Mouse (Mus musculus) left cerebral cortex, adult 9 months (tissue): ENCODE measurements around the gene Ltbp3.
"Not testable (repeated sequence)": the region's sequence is repeated elsewhere in the genome, so short reads cannot be mapped to it uniquely, and the experiment has no call there.

Experiments used
- DNase-seq, 2 experiments: peaks; one replicate each; pipeline ENCODE4 v3.0.0; 2022; ENCODE audit warnings: low spot score in 2 of 2

Gene Ltbp3

DNA sequence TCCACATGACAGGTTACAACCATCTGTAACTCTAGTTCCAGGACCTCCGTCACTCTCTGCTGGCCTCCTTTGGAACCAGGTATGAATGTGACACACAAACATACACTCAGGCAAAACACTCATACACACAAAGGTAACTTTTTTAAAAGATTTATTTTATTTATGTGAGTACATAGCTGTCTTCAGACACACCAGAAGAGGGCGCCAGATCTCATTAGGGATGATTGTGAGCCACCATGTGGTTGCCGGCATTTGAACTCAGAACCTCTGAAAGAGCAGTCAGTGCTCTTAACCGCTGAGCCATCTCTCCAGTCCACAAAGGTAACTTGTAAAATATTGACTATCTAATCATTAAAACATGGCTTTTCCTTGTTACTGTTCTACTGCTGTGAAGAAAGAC is 50.6 kb downstream of the Ltbp3 start:
- no peak for DNase-seq

DNA sequence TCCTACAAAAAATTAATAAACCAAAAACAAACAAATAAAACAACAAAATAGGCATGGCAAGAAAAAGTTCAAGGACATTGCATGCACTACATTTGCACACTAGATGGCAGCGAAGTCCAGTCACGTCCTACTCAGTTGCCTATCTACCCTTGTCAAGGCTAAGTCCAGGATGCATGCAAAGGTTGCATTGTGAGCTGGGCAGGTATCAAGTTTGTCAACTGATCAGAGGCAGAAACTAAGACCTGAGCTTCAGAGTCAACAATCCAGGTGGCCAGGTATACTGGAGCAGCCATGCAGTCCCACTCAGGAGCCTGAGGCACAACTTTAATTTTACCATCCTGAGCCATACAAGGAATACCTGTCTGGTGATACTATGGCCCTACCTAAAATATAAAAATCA is 52.4 kb downstream of the Ltbp3 start:
- DNase-seq: peak in 1 of 2 experiments; percentile 68

- not testable (repeated sequence) for DNase-seq
Measured at GRCm38 (mm10) chr19:5793917-5794770, 53.4 kb downstream of the Ltbp3 start.

- DNase-seq: no peak
Measured at GRCm38 (mm10) chr19:5794771-5795576, 54.3 kb downstream of the Ltbp3 start.

GRCm38 (mm10) chr19:5795668-5796572 is 55.2 kb downstream of the Ltbp3 start:
- no peak for DNase-seq

DNA sequence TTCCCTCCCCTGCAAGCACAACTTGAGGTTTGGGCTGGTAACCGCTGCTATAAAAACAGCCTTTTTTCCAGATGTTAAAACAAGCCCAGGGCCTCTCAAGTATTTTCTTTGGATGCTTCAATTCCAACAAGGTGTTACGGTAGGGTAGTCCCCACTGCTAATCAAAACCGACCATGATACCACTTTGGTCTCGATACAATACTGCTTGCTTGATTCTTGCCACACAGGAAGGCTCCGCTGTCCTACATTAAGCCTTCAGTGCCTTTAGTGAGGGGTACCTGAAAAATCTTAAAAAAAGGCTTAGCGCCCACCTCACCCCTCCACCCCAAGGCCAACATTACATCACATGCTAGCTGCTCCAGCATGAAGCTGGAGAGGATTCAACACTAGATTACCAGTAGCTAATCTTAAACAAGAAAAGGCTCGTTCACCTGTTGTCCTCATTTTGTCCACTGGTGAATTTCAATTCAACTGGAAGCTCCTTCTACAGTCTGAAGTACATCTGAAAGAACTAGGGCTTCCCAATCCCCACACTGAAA is 55.9 kb downstream of the Ltbp3 start:
- DNase-seq: no peak

- DNase-seq: no peak
Measured at GRCm38 (mm10) chr19:5797381-5798111, 56.8 kb downstream of the Ltbp3 start.

- DNase-seq: no peak
Measured at GRCm38 (mm10) chr19:5798700-5799479, 58.2 kb downstream of the Ltbp3 start.

- DNase-seq: no peak
Measured at GRCm38 (mm10) chr19:5799566-5800349, 59.1 kb downstream of the Ltbp3 start.

DNA sequence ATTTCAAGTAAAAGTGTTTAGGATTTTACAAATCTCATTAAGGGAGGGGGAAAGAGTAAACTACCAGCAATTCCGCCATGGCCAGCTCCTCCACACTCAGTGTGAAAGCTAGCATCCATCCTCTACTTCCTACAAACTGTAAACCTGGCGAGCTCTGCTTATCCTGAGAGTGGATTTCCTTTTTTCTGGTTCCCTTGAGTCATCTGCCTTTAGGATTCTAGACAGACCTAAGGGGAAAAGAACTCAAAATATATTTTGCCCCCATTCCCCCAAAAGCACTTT is 59.6 kb downstream of the Ltbp3 start:
- DNase-seq: no peak

DNA sequence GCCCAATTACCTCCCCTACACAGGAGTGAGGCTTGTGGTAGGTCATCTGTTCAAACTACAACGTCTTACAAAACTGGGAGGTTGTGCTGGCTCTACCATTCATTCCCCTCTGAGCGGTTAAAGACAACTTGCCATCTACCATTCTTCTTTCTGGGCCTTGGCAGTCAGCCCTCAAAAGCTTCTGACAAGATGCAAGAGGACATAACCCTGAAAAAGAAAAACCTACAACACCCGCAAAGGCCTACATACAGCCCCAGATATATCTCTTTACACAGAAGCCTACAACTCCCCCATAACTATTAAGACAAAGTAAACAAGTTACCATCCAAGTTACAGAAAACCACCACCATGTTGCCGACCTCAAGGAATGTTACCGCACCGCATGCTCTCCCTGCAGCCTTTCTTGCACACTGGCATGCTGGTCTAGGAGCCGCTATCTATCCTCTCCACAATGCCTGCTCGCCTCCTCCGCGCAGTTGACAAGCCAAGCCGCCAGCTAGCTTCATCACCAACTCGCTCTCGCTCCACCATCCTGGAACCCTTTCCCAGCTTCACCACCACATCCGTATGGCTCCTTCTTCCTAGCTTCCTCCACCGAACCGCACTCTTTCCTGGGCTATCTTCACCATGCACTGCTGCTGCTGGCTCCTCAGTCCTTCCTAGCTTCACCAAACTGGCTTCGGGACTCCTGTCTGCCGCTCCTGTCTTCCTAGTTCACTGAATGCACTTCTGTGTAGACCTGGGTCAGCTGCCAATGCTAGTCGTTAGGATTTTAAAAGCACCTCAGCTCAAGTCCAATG is 60.1 kb downstream of the Ltbp3 start:
- no peak for DNase-seq

DNA sequence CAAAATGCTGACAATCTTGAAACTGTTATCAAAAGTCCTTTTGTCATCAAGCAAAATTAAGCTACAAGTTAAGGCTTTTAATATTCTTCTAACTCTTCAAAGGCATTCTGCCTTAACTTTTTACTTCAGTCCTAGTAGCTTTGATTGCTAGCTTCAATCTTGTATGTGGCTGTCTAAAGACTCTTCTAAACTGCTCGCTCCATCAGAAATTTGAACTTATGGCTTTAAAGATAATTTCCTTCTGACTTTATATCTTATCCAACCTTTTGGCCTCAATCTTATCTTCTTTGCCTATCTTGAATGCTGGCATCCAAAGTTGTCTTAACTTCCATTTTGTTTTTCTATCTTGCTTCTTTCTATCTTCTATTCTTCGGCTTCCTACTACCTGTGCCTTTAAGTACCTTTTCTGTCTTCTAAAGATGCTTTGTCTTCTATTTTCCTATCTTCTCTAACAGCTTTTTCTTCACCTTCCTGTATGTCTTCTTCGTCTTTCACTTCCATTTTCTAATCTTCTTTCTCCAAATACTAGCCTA is 60.8 kb downstream of the Ltbp3 start:
- no peak for DNase-seq

- DNase-seq: peak; percentile 81 to 97
Measured at GRCm38 (mm10) chr19:5802011-5802786, 61.5 kb downstream of the Ltbp3 start.

DNA sequence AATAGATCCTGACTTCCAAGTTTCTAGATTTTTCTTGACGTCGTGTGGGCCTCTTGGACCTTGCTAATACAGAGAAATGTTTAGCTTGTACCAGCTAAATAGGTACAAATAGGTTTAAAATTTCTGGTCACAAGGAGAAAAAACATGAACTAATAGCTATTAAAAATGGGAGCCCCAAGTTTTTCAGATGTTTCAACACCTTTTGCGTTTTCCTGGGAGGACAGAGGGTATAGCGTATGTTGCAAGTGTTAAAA is 62.0 kb downstream of the Ltbp3 start:
- no peak for DNase-seq

GRCm38 (mm10) chr19:5803041-5803880 is 62.6 kb downstream of the Ltbp3 start:
- peak; percentile 94 to 99 for DNase-seq

GRCm38 (mm10) chr19:5803881-5804279 is 63.2 kb downstream of the Ltbp3 start:
- no peak for DNase-seq

- peak; percentile 65 to 79 for DNase-seq
Measured at GRCm38 (mm10) chr19:5804371-5804899, 63.7 kb downstream of the Ltbp3 start.
